Mouse (Mus musculus): ENCODE data around the gene Tdo2. TPM values are rescaled to one million over a fixed set of nuclear protein-coding genes. Genes with fewer than 3 reads are reported as not detected.

The Tdo2 gene
- polyA plus RNA-seq (2015; fragmentation: Nextera tagmentation; extraction: Ambion mirVana), result 0.07 and 0.19 TPM in 2 replicates

GRCm38 (mm10) chr3:81976102-81976501 lies at the start of gene Tdo2:
Gene Tdo2, minus strand, starts transcription at chr3:81976202.
- Histone ChIP-seq H3K4me2 (replicated peaks; ENCODE audit: low read depth, low read length) (no peak within 1 kb of the TSS), H3K9ac (replicated peaks; ENCODE audit: low read length) (no peak within 1 kb of the TSS), H3K4me1 (ENCODE audit: insufficient read depth, low read length) (no peaks in the 10 kb centered on the region), H3K27ac (ENCODE audit: low read length) (no peak within 1 kb of the TSS), H3K27me3 (ENCODE audit: insufficient read depth, low read length) (no peaks in the 10 kb centered on the region), H3K36me3 (ENCODE audit: insufficient read depth, low read length) (no peaks in the 10 kb centered on the region), H3K9me3 (ENCODE audit: low read length) (no peaks in the 10 kb centered on the region), H3K4me3 (ENCODE audit: low read length) (no peak within 1 kb of the TSS)
- no peak for ATAC-seq (ENCODE audit: low FRiP score, low TSS enrichment)

GRCm38 (mm10) chr3:82023065-82023464 lies 47.1 kb upstream of the Tdo2 start:
- no peaks in the 10 kb centered on the region for H3K9me3 ChIP-seq (ENCODE audit: low read length)
- H3K4me1 ChIP-seq (ENCODE audit: insufficient read depth, low read length), result no peaks in the 10 kb centered on the region
- H3K27ac ChIP-seq (ENCODE audit: low read length), result no peak overlapping the region
- no peak overlapping the region for H3K9ac ChIP-seq (replicated peaks; ENCODE audit: low read length)
- H3K27me3 ChIP-seq (ENCODE audit: insufficient read depth, low read length), result no peaks in the 10 kb centered on the region
- 85% methylated on average over 3 of the region's 3 CpGs for WGBS
- H3K4me2 ChIP-seq (replicated peaks; ENCODE audit: low read depth, low read length), result no peak overlapping the region
- H3K36me3 ChIP-seq (ENCODE audit: insufficient read depth, low read length), result no peaks in the 10 kb centered on the region
- H3K4me3 ChIP-seq (ENCODE audit: low read length), result no peak overlapping the region
- no peak for ATAC-seq (ENCODE audit: low FRiP score, low TSS enrichment)

- H3K27me3 ChIP-seq (ENCODE audit: insufficient read depth, low read length), result no peaks in the 10 kb centered on the region
- no peak overlapping the region for H3K4me3 ChIP-seq (ENCODE audit: low read length)
- no peak overlapping the region for H3K4me2 ChIP-seq (replicated peaks; ENCODE audit: low read depth, low read length)
- H3K4me1 ChIP-seq (ENCODE audit: insufficient read depth, low read length), result no peaks in the 10 kb centered on the region
- WGBS, result 75% methylated on average over 8 of the region's 8 CpGs
- H3K9me3 ChIP-seq (ENCODE audit: low read length), result no peaks in the 10 kb centered on the region
- H3K36me3 ChIP-seq (ENCODE audit: insufficient read depth, low read length), result no peaks in the 10 kb centered on the region
- no peak for ATAC-seq (ENCODE audit: low FRiP score, low TSS enrichment)
- H3K27ac ChIP-seq (ENCODE audit: low read length), result no peak overlapping the region
- H3K9ac ChIP-seq (replicated peaks; ENCODE audit: low read length), result no peak overlapping the region
These were observed 46.5 kb upstream of the Tdo2 start for GRCm38 (mm10) chr3:82022421-82022920.

GRCm38 (mm10) chr3:82014148-82014703 lies 38.2 kb upstream of the Tdo2 start:
- Histone ChIP-seq H3K27me3 (ENCODE audit: insufficient read depth, low read length) (no peaks in the 10 kb centered on the region), H3K9me3 (ENCODE audit: low read length) (no peaks in the 10 kb centered on the region), H3K27ac (ENCODE audit: low read length) (no peak overlapping the region), H3K4me1 (ENCODE audit: insufficient read depth, low read length) (no peaks in the 10 kb centered on the region), H3K4me2 (replicated peaks; ENCODE audit: low read depth, low read length) (no peak overlapping the region), H3K36me3 (ENCODE audit: insufficient read depth, low read length) (no peaks in the 10 kb centered on the region), H3K9ac (replicated peaks; ENCODE audit: low read length) (no peak overlapping the region), H3K4me3 (ENCODE audit: low read length) (no peak overlapping the region)
- 52% methylated on average over 7 of the region's 7 CpGs for WGBS
- ATAC-seq (ENCODE audit: low FRiP score, low TSS enrichment), result no peak

GRCm38 (mm10) chr3:82007002-82007401 lies 31.0 kb upstream of the Tdo2 start:
- H3K27ac ChIP-seq (ENCODE audit: low read length), result no peak overlapping the region
- H3K27me3 ChIP-seq (ENCODE audit: insufficient read depth, low read length), result no peaks in the 10 kb centered on the region
- H3K4me2 ChIP-seq (replicated peaks; ENCODE audit: low read depth, low read length), result no peak overlapping the region
- no peak overlapping the region for H3K4me3 ChIP-seq (ENCODE audit: low read length)
- WGBS, result 91% methylated on average over 1 of the region's 1 CpGs
- no peak for ATAC-seq (ENCODE audit: low FRiP score, low TSS enrichment)
- no peaks in the 10 kb centered on the region for H3K4me1 ChIP-seq (ENCODE audit: insufficient read depth, low read length)
- H3K9ac ChIP-seq (replicated peaks; ENCODE audit: low read length), result no peak overlapping the region
- no peaks in the 10 kb centered on the region for H3K9me3 ChIP-seq (ENCODE audit: low read length)
- no peaks in the 10 kb centered on the region for H3K36me3 ChIP-seq (ENCODE audit: insufficient read depth, low read length)

GRCm38 (mm10) chr3:81995988-81996387 lies 20.0 kb upstream of the Tdo2 start:
- ATAC-seq (ENCODE audit: low FRiP score, low TSS enrichment), result no peak
- WGBS, result 5% methylated on average over 1 of the region's 1 CpGs

GRCm38 (mm10) chr3:81995371-81995770 lies 19.4 kb upstream of the Tdo2 start:
- Histone ChIP-seq H3K4me3 (ENCODE audit: low read length) (no peak overlapping the region), H3K4me2 (replicated peaks; ENCODE audit: low read depth, low read length) (no peak overlapping the region), H3K9ac (replicated peaks; ENCODE audit: low read length) (no peak overlapping the region), H3K4me1 (ENCODE audit: insufficient read depth, low read length) (no peaks in the 10 kb centered on the region), H3K36me3 (ENCODE audit: insufficient read depth, low read length) (no peaks in the 10 kb centered on the region), H3K9me3 (ENCODE audit: low read length) (no peaks in the 10 kb centered on the region), H3K27ac (ENCODE audit: low read length) (no peak overlapping the region), H3K27me3 (ENCODE audit: insufficient read depth, low read length) (no peaks in the 10 kb centered on the region)
- whole genome bisulfite sequencing, result 45% methylated on average over 4 of the region's 4 CpGs
- ATAC-seq (ENCODE audit: low FRiP score, low TSS enrichment), result no peak

More at GRCm38 (mm10) chr3:81995988-81996387, 20.0 kb upstream of the Tdo2 start:
- H3K4me2 ChIP-seq (replicated peaks; ENCODE audit: low read depth, low read length), result no peak overlapping the region
- no peak overlapping the region for H3K9ac ChIP-seq (replicated peaks; ENCODE audit: low read length)
- no peak overlapping the region for H3K4me3 ChIP-seq (ENCODE audit: low read length)
- H3K36me3 ChIP-seq (ENCODE audit: insufficient read depth, low read length), result no peaks in the 10 kb centered on the region
- H3K27ac ChIP-seq (ENCODE audit: low read length), result no peak overlapping the region
- no peaks in the 10 kb centered on the region for H3K9me3 ChIP-seq (ENCODE audit: low read length)
- H3K27me3 ChIP-seq (ENCODE audit: insufficient read depth, low read length), result no peaks in the 10 kb centered on the region
- H3K4me1 ChIP-seq (ENCODE audit: insufficient read depth, low read length), result no peaks in the 10 kb centered on the region

GRCm38 (mm10) chr3:81990531-81990930 lies 14.5 kb upstream of the Tdo2 start:
- no peak overlapping the region for H3K4me3 ChIP-seq (ENCODE audit: low read length)
- ATAC-seq (ENCODE audit: low FRiP score, low TSS enrichment), result no peak
- no peaks in the 10 kb centered on the region for H3K27me3 ChIP-seq (ENCODE audit: insufficient read depth, low read length)
- no peak overlapping the region for H3K9ac ChIP-seq (replicated peaks; ENCODE audit: low read length)
- H3K4me1 ChIP-seq (ENCODE audit: insufficient read depth, low read length), result no peaks in the 10 kb centered on the region
- no peaks in the 10 kb centered on the region for H3K9me3 ChIP-seq (ENCODE audit: low read length)
- H3K27ac ChIP-seq (ENCODE audit: low read length), result no peak overlapping the region
- H3K4me2 ChIP-seq (replicated peaks; ENCODE audit: low read depth, low read length), result no peak overlapping the region
- WGBS, result 62% methylated on average over 3 of the region's 3 CpGs
- H3K36me3 ChIP-seq (ENCODE audit: insufficient read depth, low read length), result no peaks in the 10 kb centered on the region

- H3K27me3 ChIP-seq (ENCODE audit: insufficient read depth, low read length), result no peaks in the 10 kb centered on the region
- H3K27ac ChIP-seq (ENCODE audit: low read length), result no peak overlapping the region
- no peak overlapping the region for H3K9ac ChIP-seq (replicated peaks; ENCODE audit: low read length)
- no peaks in the 10 kb centered on the region for H3K36me3 ChIP-seq (ENCODE audit: insufficient read depth, low read length)
- H3K4me2 ChIP-seq (replicated peaks; ENCODE audit: low read depth, low read length), result no peak overlapping the region
- no peak for ATAC-seq (ENCODE audit: low FRiP score, low TSS enrichment)
- no peak overlapping the region for H3K4me3 ChIP-seq (ENCODE audit: low read length)
- H3K4me1 ChIP-seq (ENCODE audit: insufficient read depth, low read length), result no peaks in the 10 kb centered on the region
- 41% methylated on average over 2 of the region's 2 CpGs for whole genome bisulfite sequencing
- H3K9me3 ChIP-seq (ENCODE audit: low read length), result no peaks in the 10 kb centered on the region
These were observed 13.7 kb upstream of the Tdo2 start for GRCm38 (mm10) chr3:81989692-81990141.

- ATAC-seq (ENCODE audit: low FRiP score, low TSS enrichment), result no peak
- Histone ChIP-seq H3K27me3 (ENCODE audit: insufficient read depth, low read length) (no peaks in the 10 kb centered on the region), H3K9me3 (ENCODE audit: low read length) (no peaks in the 10 kb centered on the region), H3K36me3 (ENCODE audit: insufficient read depth, low read length) (no peaks in the 10 kb centered on the region), H3K9ac (replicated peaks; ENCODE audit: low read length) (no peak overlapping the region), H3K4me1 (ENCODE audit: insufficient read depth, low read length) (no peaks in the 10 kb centered on the region), H3K4me2 (replicated peaks; ENCODE audit: low read depth, low read length) (no peak overlapping the region), H3K27ac (ENCODE audit: low read length) (no peak overlapping the region), H3K4me3 (ENCODE audit: low read length) (no peak overlapping the region)
- WGBS, result 91% methylated on average over 3 of the region's 3 CpGs
These were observed 11.6 kb upstream of the Tdo2 start for GRCm38 (mm10) chr3:81987628-81988027.
